Mouse (Mus musculus): ENCODE measurements at regions not wholly inside any gene's neighbourhood (a gene's known extent, or its start where the extent isn't known, plus 50 kb on each side); places are given as distances from the start of the nearest gene placed in this dataset.
A peak's percentile ranks its signal among the peaks of the same experiment; 100 is the strongest.

DNA sequence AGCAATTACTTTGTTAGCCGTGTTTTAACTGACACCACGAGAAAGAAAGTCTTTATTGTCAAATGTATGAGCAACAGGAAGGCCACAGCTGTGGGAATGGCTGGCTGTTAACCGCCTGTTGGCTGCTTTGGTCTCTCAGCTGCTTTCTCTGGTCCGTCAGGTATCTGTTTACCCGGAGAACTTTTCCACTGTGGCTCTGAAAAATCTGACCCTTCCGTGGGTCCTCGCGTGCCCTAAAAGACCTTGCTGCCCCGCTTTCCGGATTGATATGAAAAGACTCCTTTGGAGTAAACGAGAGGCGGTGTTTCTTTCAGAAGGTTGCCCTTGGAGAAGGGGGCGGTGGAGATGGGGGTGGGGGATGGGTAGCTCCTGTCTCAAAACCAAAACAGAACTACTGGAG is 75.9 kb downstream of the Sox14 start:
- no peak for DNase-seq (ENCODE audit: low spot score in 2 of 2)

DNA sequence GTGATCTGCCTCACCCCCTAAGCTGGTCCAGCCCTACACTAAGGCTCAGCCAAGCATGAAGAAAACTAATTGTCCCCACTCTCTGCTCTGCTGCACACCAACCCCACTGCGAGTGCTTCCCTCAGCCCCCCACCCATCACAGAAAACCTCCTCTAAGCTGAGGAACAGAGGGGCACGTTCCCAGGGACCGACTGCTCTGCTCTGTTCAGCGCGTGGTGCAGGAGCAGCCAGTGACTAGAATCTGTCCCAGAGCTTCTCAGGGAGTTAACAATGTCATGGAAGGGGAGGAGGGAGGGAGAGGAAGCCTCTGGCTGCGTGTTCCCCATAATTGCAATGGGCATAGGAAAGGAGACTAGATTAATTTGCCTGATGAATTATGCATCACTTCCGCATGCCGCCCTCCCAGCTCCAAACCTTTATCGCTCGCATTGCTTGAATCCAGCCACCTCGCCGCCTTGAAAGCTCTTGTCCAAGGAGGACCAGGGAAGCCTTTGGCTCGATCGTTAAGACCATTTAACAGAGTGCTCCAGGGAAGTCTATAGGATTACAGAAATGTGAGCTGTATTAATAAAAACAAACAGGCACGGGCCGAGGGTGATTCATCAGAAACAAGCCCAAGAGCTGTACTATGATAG is 76.5 kb downstream of the Sox14 start:
- DNase-seq (ENCODE audit: low spot score in 2 of 2): peak in 1 of 2 experiments; percentile 14

DNA sequence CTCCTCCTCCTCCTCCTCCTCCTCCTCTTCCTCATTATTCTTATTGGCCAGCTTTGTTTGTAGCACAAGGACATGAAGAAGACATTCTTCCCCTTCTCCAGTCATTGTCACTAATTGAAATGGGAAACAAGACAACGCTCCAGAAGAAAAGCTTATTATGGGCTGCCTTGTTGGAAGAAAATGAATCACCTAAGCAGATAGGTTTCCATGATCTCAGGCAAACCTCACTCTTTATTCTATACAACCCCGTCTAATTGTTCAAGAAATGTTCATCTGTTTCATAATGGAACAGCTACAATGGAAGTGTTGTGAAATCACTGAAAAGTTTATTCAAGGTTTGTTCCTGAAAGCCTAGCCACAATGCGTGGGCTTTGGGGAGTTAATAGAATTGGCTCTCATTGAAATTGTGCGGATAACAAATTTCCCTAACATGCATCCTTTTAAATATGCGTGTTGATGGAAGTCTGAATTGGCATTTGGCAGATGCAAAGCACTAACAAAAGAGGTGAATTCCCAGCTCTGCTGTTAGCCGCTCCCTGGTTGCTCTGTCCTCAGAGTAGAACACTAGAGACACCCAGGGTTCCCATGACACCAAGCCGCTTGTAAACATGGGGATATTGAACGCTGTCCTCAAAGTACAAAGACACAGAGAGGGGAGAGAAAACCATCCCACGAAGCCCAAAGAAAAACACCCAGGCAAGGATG is 78.8 kb downstream of the Sox14 start:
- DNase-seq (ENCODE audit: low spot score in 2 of 2): no peak

DNA sequence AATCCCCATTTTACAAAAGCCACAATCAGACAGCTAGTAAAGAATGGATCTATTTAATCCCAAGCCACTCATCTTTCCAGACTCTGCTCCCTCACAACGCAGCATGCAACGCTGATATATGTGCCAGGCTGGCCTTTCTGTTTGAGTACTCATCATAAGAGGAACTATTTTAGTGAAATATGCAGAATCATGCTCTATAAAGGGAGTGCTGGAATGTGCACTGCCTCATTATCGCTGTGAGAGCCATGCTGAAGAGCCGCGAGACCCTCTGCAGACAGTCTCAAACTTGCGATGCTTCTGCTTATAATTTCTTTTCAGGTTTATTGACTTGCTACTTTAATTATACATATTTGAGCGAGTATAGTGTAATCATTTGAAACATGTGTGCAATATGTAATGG is 75.6 kb upstream of the Cldn18 start:
- no peak for DNase-seq (ENCODE audit: low spot score in 2 of 2)

DNA sequence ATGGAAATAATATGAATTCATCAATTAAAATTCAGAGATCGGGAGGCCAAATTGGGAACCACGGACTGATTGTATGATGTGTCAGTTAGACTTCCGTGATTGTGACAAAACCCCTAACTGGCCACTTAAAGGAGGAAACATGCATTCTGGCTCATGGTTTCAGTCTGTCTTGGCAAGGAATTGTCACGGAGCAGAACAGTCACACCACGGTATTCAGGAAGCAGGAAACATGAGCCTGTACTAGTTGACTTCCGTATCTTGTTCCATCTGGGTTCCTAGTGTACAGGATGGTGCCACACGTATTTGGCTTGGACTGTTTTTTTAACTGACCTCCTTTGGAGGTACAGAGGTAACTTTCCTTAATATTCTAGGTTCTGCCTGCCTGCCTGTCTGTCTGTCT is 69.8 kb upstream of the Cldn18 start:
- DNase-seq (ENCODE audit: low spot score in 2 of 2): no peak

DNA sequence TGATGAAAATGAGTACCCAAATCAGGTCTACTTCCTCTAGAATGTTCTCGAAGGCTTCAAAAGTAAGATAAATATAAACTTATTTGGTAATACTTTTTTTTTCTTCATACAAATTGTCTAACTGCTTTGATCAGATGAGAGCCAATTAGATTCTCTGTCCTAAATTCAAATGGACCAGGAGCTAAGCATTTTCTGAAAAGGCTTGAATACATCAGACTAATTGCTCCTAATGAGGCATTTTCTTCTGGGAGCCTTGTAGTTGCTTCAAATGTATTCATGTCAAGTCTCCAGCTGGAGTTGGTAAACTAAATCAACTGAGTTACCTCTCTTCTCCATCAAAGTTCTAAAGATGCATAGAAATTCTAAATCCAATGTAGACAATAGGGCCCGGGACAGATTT is 66.1 kb upstream of the Cldn18 start:
- DNase-seq (ENCODE audit: low spot score in 2 of 2): no peak

DNA sequence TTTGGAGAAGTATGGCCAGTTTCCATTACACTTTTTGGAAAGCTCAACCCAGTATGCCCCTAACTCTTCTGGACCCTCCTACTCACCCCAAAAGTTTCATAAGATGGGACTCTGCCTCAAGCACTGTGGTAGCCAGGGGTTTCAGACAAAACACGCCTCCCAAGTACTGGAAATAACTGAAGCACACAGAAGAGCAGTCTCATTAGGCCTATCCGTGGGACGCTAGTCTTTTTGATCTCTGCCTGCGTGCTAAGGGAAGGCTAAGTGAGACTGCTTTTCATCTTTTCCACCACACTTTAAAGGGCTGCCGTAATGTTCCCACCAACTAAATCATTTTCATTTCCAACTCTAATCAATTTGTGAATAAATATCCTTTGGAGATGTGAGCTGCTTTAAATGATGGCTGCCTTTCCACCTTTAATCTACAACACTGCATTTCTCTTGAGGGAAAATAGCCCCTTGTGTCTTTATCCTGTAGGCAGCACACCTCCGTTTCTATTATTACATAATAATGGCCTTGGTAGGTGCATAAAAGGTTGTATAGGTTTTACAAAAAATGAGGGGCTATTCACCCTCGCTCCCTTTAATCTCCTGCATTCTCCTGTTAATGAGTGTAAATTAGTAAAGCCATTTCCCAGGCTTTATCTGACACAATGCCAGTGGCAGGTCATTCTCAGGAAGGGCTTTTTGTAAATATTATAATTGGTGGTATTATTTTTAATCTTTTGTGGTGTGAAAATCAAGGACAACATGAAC is 65.5 kb upstream of the Cldn18 start:
- DNase-seq (ENCODE audit: low spot score in 2 of 2): no peak

DNA sequence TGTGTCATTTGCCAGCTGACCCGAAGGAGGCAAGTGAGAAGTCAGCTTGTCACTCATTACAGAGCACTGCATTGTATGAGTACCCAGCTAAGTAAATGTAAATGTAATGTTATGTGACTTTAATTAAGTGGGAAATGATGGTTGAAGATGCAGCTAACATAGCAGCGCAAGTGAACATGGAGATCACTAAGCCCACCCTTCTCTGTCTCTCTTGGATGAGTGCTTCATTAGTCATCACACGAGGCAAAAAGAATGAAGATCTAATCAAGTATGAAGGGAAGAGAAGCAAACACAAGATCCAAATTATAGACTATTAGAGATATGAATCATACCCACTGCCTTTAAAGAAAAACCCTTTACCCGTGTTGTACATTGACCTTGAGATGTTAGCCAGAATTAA is 61.8 kb upstream of the Cldn18 start:
- DNase-seq (ENCODE audit: low spot score in 2 of 2): no peak

DNA sequence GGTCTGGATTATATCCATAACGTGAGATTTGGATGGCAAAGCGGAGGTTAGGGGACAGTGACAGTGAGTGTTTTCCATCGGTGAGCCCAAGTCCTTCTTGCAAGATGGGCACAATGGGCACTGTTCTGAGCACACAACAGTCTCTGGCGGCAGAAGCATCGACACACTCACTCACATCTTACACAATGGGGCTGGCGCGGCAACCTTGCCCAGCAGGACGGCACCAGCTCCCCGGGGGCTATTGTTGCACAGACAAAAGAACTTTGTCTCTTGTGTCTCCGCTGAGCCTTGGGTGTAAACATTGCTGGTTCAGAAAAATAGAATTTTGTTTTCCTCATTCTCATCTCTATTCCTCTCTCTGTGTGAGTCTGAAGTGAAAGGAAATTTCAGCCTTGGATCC is 53.6 kb upstream of the Cldn18 start:
- no peak for DNase-seq (ENCODE audit: low spot score in 2 of 2)

Data from frontal cortex, postnatal 10 days (tissue).